Mouse (Mus musculus): ENCODE measurements around the gene Rnf141.

Rnf141 gene

GRCm38 (mm10) chr7:110843916-110844874 lies at the start of gene Rnf141:
Rnf141 (minus strand) TSS chr7:110844457.
- peak; percentile 96 for DNase-seq (ENCODE audit: extremely low read depth, insufficient read length, low spot score)

GRCm38 (mm10) chr7:110891501-110891986 lies 47.3 kb upstream of the Rnf141 start:
- DNase-seq (ENCODE audit: extremely low read depth, insufficient read length, low spot score) = no peak

GRCm38 (mm10) chr7:110881746-110882333 lies 37.6 kb upstream of the Rnf141 start:
- DNase-seq (ENCODE audit: extremely low read depth, insufficient read length, low spot score) = no peak

GRCm38 (mm10) chr7:110878028-110878427 lies 33.8 kb upstream of the Rnf141 start:
- DNase-seq (ENCODE audit: extremely low read depth, insufficient read length, low spot score) = no peak

GRCm38 (mm10) chr7:110876965-110877364 lies 32.7 kb upstream of the Rnf141 start:
- DNase-seq (ENCODE audit: extremely low read depth, insufficient read length, low spot score) = no peak

GRCm38 (mm10) chr7:110868807-110869206 lies 24.6 kb upstream of the Rnf141 start:
- no peak for DNase-seq (ENCODE audit: extremely low read depth, insufficient read length, low spot score)

GRCm38 (mm10) chr7:110867116-110867515 lies 22.9 kb upstream of the Rnf141 start:
- no peak for DNase-seq (ENCODE audit: extremely low read depth, insufficient read length, low spot score)

- no peak for DNase-seq (ENCODE audit: extremely low read depth, insufficient read length, low spot score)
Observed at GRCm38 (mm10) chr7:110866021-110866420, 21.8 kb upstream of the Rnf141 start.

GRCm38 (mm10) chr7:110865570-110865969 lies 21.3 kb upstream of the Rnf141 start:
- DNase-seq (ENCODE audit: extremely low read depth, insufficient read length, low spot score) = no peak

GRCm38 (mm10) chr7:110865038-110865437 lies 20.8 kb upstream of the Rnf141 start:
- no peak for DNase-seq (ENCODE audit: extremely low read depth, insufficient read length, low spot score)

GRCm38 (mm10) chr7:110862751-110863289 lies 18.6 kb upstream of the Rnf141 start, which contains the start of gene Lyve1:
Lyve1 (minus strand) TSS chr7:110863239.
- no peak for DNase-seq (ENCODE audit: extremely low read depth, insufficient read length, low spot score)

GRCm38 (mm10) chr7:110860129-110860528 lies 15.9 kb upstream of the Rnf141 start:
- no peak for DNase-seq (ENCODE audit: extremely low read depth, insufficient read length, low spot score)

- no peak for DNase-seq (ENCODE audit: extremely low read depth, insufficient read length, low spot score)
Observed at GRCm38 (mm10) chr7:110855604-110856003, 11.3 kb upstream of the Rnf141 start.

- no peak for DNase-seq (ENCODE audit: extremely low read depth, insufficient read length, low spot score)
Observed at GRCm38 (mm10) chr7:110854927-110855546, 10.8 kb upstream of the Rnf141 start.

GRCm38 (mm10) chr7:110854519-110854918 lies 10.3 kb upstream of the Rnf141 start:
- DNase-seq (ENCODE audit: extremely low read depth, insufficient read length, low spot score) = no peak

GRCm38 (mm10) chr7:110853611-110854010 lies 9.4 kb upstream of the Rnf141 start:
- no peak for DNase-seq (ENCODE audit: extremely low read depth, insufficient read length, low spot score)

- DNase-seq (ENCODE audit: extremely low read depth, insufficient read length, low spot score) = no peak
Observed at GRCm38 (mm10) chr7:110851541-110852203, 7.4 kb upstream of the Rnf141 start.

GRCm38 (mm10) chr7:110848371-110848770 lies 4.1 kb upstream of the Rnf141 start:
- DNase-seq (ENCODE audit: extremely low read depth, insufficient read length, low spot score) = no peak

- DNase-seq (ENCODE audit: extremely low read depth, insufficient read length, low spot score) = no peak
Observed at GRCm38 (mm10) chr7:110847321-110847720, 3.1 kb upstream of the Rnf141 start.

GRCm38 (mm10) chr7:110840332-110840731 lies 3.9 kb downstream of the Rnf141 start:
- DNase-seq (ENCODE audit: extremely low read depth, insufficient read length, low spot score) = no peak

Data from 3134 (cell line).